Mouse (Mus musculus): ENCODE data around the gene Iqgap2.

Iqgap2 gene

GRCm38 (mm10) chr13:95591606-95592005, 300.1 kb downstream of the Iqgap2 start:
- in situ Hi-C loops (cut with MseI, MboI), result no loop called here

GRCm38 (mm10) chr13:95587628-95588027, 304.1 kb downstream of the Iqgap2 start:
- in situ Hi-C loops (cut with MseI, MboI), result no loop called here

DNA sequence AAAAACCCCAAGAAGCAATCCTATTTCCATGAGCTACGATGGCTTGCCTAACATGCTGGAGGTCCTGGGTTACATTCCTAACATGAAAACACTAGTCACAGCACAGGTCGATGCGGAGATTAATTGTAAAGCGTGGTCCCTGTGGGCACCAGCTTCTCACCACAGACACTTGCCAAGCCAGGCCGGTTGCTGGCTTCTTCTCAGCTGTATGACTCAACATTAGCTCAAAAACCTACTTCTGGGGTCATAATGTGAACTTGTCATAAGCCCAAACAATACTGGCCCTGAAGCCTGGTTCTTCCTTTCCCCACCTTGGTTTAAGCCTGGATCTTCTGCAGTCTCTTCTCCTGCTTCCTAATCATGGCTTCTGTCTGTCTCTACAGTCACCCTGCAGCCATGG, 306.8 kb downstream of the Iqgap2 start:
- in situ Hi-C loops (cut with MseI, MboI), result no loop called here

- in situ Hi-C loops (cut with MseI, MboI), result no loop called here
Observed at GRCm38 (mm10) chr13:95583237-95584189, 308.2 kb downstream of the Iqgap2 start.

- in situ Hi-C loops (cut with MseI, MboI), result no loop called here
Observed at GRCm38 (mm10) chr13:95581850-95582249, 309.9 kb downstream of the Iqgap2 start.

GRCm38 (mm10) chr13:95578016-95578697, 313.6 kb downstream of the Iqgap2 start:
- in situ Hi-C loops (cut with MseI, MboI), result no loop called here

Measured in mouse trophoblast stem cell (cell line).